ENCODE assay signal across 4 mouse cellular contexts in genomic region chr17:24943589-24943988, GRCm38 (mm10). TPM values are rescaled to one million over a fixed set of nuclear protein-coding genes. Genes with fewer than 3 reads are reported as not detected.
DNase-seq lines count a peak whose midpoint lies in the region; ATAC-seq and TF ChIP-seq lines count a peak whose summit lies in the region.
"Not testable (repeated sequence)": the region's sequence is repeated elsewhere in the genome, so short reads cannot be mapped to it uniquely, and the experiment has no call there.

No protein-coding gene starts in this region.

- H3K27ac ChIP-seq in layer of hippocampus, adult 2 months = 0 out of 2 replicates have a peak overlapping the region, but pooled peaks have one; percentile 28

- DNase-seq in B cell, adult 2 months = peak; percentile 38
- DNase-seq in layer of hippocampus, adult 2 months (ENCODE audit: low spot score in 2 of 2) = not testable (repeated sequence)
- DNase-seq in spleen, postnatal 36 days (ENCODE audit: low spot score in 2 of 2) = peak; percentile 58 to 60

- not testable (repeated sequence) for H3K4me3 ChIP-seq in layer of hippocampus, adult 2 months

- ATAC-seq in neutrophil, adult 5-6 weeks (ENCODE audit: extremely low read depth, insufficient number of reproducible peaks, low FRiP score, poor library complexity, severe bottlenecking) = peak; percentile 63

- TF ChIP-seq CTCF in layer of hippocampus, adult 2 months (conservative IDR thresholded peaks at IDR 0.05) = not testable (repeated sequence)

RNA-seq across cellular contexts. Expression of gene Mapk8ip3, which starts 6.8 kb away (rescaled TPM):
- total RNA-seq in layer of hippocampus, adult 2 months (2021) = 100 to 1,000 TPM; 409 to 411 TPM
- 115 and 127 TPM in 2 replicates for total RNA-seq in neutrophil, adult 5-6 weeks (2017)

RNA-seq across cellular contexts. Expression of gene Jpt2, which starts 16.9 kb away (rescaled TPM):
- total RNA-seq in layer of hippocampus, adult 2 months (2021) = 1 to 10 TPM; 4.4 to 6.1 TPM
- 20.0 and 20.6 TPM in 2 replicates for total RNA-seq in neutrophil, adult 5-6 weeks (2017)

RNA-seq across cellular contexts. Expression of gene Nme3, which starts 47.3 kb away (rescaled TPM):
- total RNA-seq in layer of hippocampus, adult 2 months (2021) = 10 to 100 TPM; 60.1 to 63.7 TPM
- total RNA-seq in neutrophil, adult 5-6 weeks (2017) = 26.1 and 34.3 TPM in 2 replicates

RNA-seq across cellular contexts. Expression of gene Mrps34, which starts 48.7 kb away (rescaled TPM):
- total RNA-seq in layer of hippocampus, adult 2 months (2021) = 10 to 100 TPM; 80.4 to 85.1 TPM
- 9.4 and 15.3 TPM in 2 replicates for total RNA-seq in neutrophil, adult 5-6 weeks (2017)

RNA-seq across cellular contexts. Expression of gene Eme2, which starts 48.7 kb away (rescaled TPM):
- 10 to 100 TPM; 66.9 to 72.7 TPM for total RNA-seq in layer of hippocampus, adult 2 months (2021)
- total RNA-seq in neutrophil, adult 5-6 weeks (2017) = 26.3 and 30.2 TPM in 2 replicates
